Mouse (Mus musculus): Measurements from ENCODE around the gene Pfdn2. TPM values are rescaled to one million over a fixed set of nuclear protein-coding genes. Genes with fewer than 3 reads are reported as not detected.

Gene Pfdn2
- polyA plus RNA-seq, 1 experiment from 2014 or later = 46.2 TPM

DNA sequence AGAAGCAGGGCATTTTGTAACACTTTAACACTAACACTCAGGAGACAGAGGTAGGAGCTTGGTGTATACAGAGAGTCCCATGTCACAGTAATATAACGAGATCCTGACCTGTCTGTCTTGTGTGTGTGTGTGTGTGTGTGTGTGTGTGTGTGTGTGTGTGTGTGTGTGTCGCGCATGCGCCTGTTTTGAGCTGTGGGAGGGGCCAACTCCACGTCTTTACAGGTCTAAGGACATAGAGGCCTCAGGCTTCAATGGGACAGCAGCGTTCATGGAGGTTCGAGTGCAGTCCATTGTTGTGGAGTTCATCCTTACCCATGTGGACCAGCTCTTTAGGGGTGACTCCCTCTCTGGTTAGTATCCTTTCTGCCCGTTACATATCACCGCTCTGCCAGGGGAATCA, 57.5 kb downstream of the Pfdn2 start:
- ATAC-seq (no peak), DNase-seq (no peak)
- 78% methylated on average over 9 of the region's 9 CpGs for WGBS (ENCODE audit: insufficient replicate concordance)
- Histone ChIP-seq H3K4me1 (ENCODE audit: insufficient read depth) (no peaks in the 10 kb centered on the region), H3K9ac (replicated peaks) (no peak overlapping the region), H3K9me3 (ENCODE audit: low read length) (no peaks in the 10 kb centered on the region), H3K27ac (ENCODE audit: low read depth) (no peak overlapping the region), H3K4me3 (ENCODE audit: low read depth, low read length) (no peak overlapping the region), H3K27me3 (ENCODE audit: insufficient read depth, low read length) (no peaks in the 10 kb centered on the region), H3K4me2 (ENCODE audit: low read depth, low read length) (no peak overlapping the region), H3K36me3 (replicated peaks; ENCODE audit: insufficient read depth, low read length) (peaks cover 7% of the 10 kb centered on the region; the same call in 1 of the 2 replicates)
- no peak for TF ChIP-seq EP300 (IDR thresholded peaks at IDR 0.05; ENCODE audit: low read depth)
- no peak for TF ChIP-seq CTCF (IDR thresholded peaks at IDR 0.05; ENCODE audit: low read depth)

DNA sequence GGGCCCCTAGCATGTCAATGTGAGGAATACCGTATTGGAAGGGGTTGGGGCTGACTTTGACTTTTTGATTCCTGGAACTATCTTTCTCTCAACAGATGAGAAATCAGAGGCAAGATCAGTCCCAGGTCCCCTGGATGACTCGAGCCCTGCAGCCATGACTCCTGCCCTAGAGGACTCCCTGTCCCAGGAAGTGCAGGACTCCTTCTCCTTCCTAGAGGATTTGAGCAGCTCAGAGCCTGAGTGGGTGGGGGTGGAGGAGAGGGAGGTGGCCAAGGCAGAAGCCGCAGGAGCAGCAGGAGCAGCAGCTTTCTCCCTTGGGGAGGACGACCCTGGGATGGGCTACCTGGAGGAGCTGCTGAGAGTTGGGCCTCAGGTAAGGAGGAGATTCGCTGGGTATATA, 61.8 kb downstream of the Pfdn2 start:
- no peak overlapping the region for H3K4me2 ChIP-seq (ENCODE audit: low read depth, low read length)

More for the DNA sequence above, 61.8 kb downstream of the Pfdn2 start:
- DNase-seq (no peak), ATAC-seq (no peak)
- Histone ChIP-seq H3K27ac (ENCODE audit: low read depth) (no peak overlapping the region), H3K9ac (replicated peaks) (no peak overlapping the region), H3K4me3 (ENCODE audit: low read depth, low read length) (no peak overlapping the region), H3K9me3 (ENCODE audit: low read length) (no peaks in the 10 kb centered on the region), H3K4me1 (ENCODE audit: insufficient read depth) (no peaks in the 10 kb centered on the region), H3K36me3 (replicated peaks; ENCODE audit: insufficient read depth, low read length) (no peaks in the 10 kb centered on the region), H3K27me3 (ENCODE audit: insufficient read depth, low read length) (no peaks in the 10 kb centered on the region)
- TF ChIP-seq CTCF (IDR thresholded peaks at IDR 0.05; ENCODE audit: low read depth) (no peak), EP300 (IDR thresholded peaks at IDR 0.05; ENCODE audit: low read depth) (no peak)
- WGBS (ENCODE audit: insufficient replicate concordance) = 70% methylated on average over 5 of the region's 5 CpGs

Other genes starting within 250 kb of the Pfdn2 start
- 0.90 and 1.5 TPM in 2 replicates for gene Cfap126, start 231.8 kb upstream of the Pfdn2 start, polyA plus RNA-seq (2015; fragmentation: Nextera tagmentation; extraction: Ambion mirVana)
- 207 and 212 TPM in 2 replicates for gene Sdhc, start 195.1 kb upstream of the Pfdn2 start, polyA plus RNA-seq (2015; fragmentation: Nextera tagmentation; extraction: Ambion mirVana)
- 0.05 and 0.12 TPM in 2 replicates for gene Mpz, start 195.0 kb upstream of the Pfdn2 start, polyA plus RNA-seq (2015; fragmentation: Nextera tagmentation; extraction: Ambion mirVana)
- gene Pcp4l1, start 149.4 kb upstream of the Pfdn2 start, polyA plus RNA-seq (2015; fragmentation: Nextera tagmentation; extraction: Ambion mirVana) = 6.7 and 8.2 TPM in 2 replicates
- 49.6 and 53.1 TPM in 2 replicates for gene Nr1i3, start 131.7 kb upstream of the Pfdn2 start, polyA plus RNA-seq (2015; fragmentation: Nextera tagmentation; extraction: Ambion mirVana)
- 5.7 and 6.6 TPM in 2 replicates for gene Tomm40l, start 123.2 kb upstream of the Pfdn2 start, polyA plus RNA-seq (2015; fragmentation: Nextera tagmentation; extraction: Ambion mirVana)
- gene Apoa2, start 120.6 kb upstream of the Pfdn2 start, polyA plus RNA-seq (2015; fragmentation: Nextera tagmentation; extraction: Ambion mirVana) = 20,306 and 20,852 TPM in 2 replicates
- gene Fcer1g, start 111.3 kb upstream of the Pfdn2 start, polyA plus RNA-seq (2015; fragmentation: Nextera tagmentation; extraction: Ambion mirVana) = 171 and 176 TPM in 2 replicates
- 0.41 and 0.51 TPM in 2 replicates for gene Adamts4, start 95.2 kb upstream of the Pfdn2 start, polyA plus RNA-seq (2015; fragmentation: Nextera tagmentation; extraction: Ambion mirVana)
- gene Ndufs2, start 94.3 kb upstream of the Pfdn2 start, polyA plus RNA-seq (2015; fragmentation: Nextera tagmentation; extraction: Ambion mirVana) = 158 and 170 TPM in 2 replicates
- gene B4galt3, start 75.3 kb upstream of the Pfdn2 start, polyA plus RNA-seq (2015; fragmentation: Nextera tagmentation; extraction: Ambion mirVana) = 16.0 and 16.7 TPM in 2 replicates
- gene Ppox, start 64.5 kb upstream of the Pfdn2 start, polyA plus RNA-seq (2015; fragmentation: Nextera tagmentation; extraction: Ambion mirVana) = 61.5 and 69.6 TPM in 2 replicates
- gene Usp21, start 57.7 kb upstream of the Pfdn2 start, polyA plus RNA-seq (2015; fragmentation: Nextera tagmentation; extraction: Ambion mirVana) = 13.9 and 15.1 TPM in 2 replicates
- gene Ufc1, start 50.6 kb upstream of the Pfdn2 start, polyA plus RNA-seq (2015; fragmentation: Nextera tagmentation; extraction: Ambion mirVana) = 58.1 and 59.6 TPM in 2 replicates
- 16.4 and 17.7 TPM in 2 replicates for gene Dedd, start 16.5 kb upstream of the Pfdn2 start, polyA plus RNA-seq (2015; fragmentation: Nextera tagmentation; extraction: Ambion mirVana)
- 73.4 and 74.6 TPM in 2 replicates for gene Nit1, start within 50 bp of the Pfdn2 start, polyA plus RNA-seq (2015; fragmentation: Nextera tagmentation; extraction: Ambion mirVana)
- 0.59 and 0.60 TPM in 2 replicates for gene Klhdc9, start 15.1 kb downstream of the Pfdn2 start, polyA plus RNA-seq (2015; fragmentation: Nextera tagmentation; extraction: Ambion mirVana)
- 0.15 and 0.22 TPM in 2 replicates for gene Nectin4, start 24.4 kb downstream of the Pfdn2 start, polyA plus RNA-seq (2015; fragmentation: Nextera tagmentation; extraction: Ambion mirVana)
- 5.6 and 7.0 TPM in 2 replicates for gene Arhgap30, start 43.3 kb downstream of the Pfdn2 start, polyA plus RNA-seq (2015; fragmentation: Nextera tagmentation; extraction: Ambion mirVana)
- gene Usf1, start 65.6 kb downstream of the Pfdn2 start, polyA plus RNA-seq (2015; fragmentation: Nextera tagmentation; extraction: Ambion mirVana) = 22.6 and 25.4 TPM in 2 replicates
- 36.5 and 37.8 TPM in 2 replicates for gene Tstd1, start 73.2 kb downstream of the Pfdn2 start, polyA plus RNA-seq (2015; fragmentation: Nextera tagmentation; extraction: Ambion mirVana)
- 57.9 and 61.7 TPM in 2 replicates for gene F11r, start 91.9 kb downstream of the Pfdn2 start, polyA plus RNA-seq (2015; fragmentation: Nextera tagmentation; extraction: Ambion mirVana)
- 8.4 and 8.9 TPM in 2 replicates for gene Alyref2, start 157.8 kb downstream of the Pfdn2 start, polyA plus RNA-seq (2015; fragmentation: Nextera tagmentation; extraction: Ambion mirVana)
- gene Itln1, start 189.6 kb downstream of the Pfdn2 start, polyA plus RNA-seq (2015; fragmentation: Nextera tagmentation; extraction: Ambion mirVana) = not detected in 2 replicates
- 0.85 and 1.1 TPM in 2 replicates for gene Cd244a, start 213.5 kb downstream of the Pfdn2 start, polyA plus RNA-seq (2015; fragmentation: Nextera tagmentation; extraction: Ambion mirVana)